Mouse (Mus musculus) thymus, postnatal 14 days (tissue): ENCODE data around the gene Tex33.

Experiments
- DNase-seq: peaks from one replicate; pipeline ENCODE4 v3.0.0; 2021

The Tex33 gene

GRCm38 (mm10) chr15:78395478-78395962 lies at the start of gene Tex33:
Gene Tex33 (minus strand): TSS chr15:78395912.
- DNase-seq, result no peak

- DNase-seq, result no peak
Observed at GRCm38 (mm10) chr15:78443857-78444256, 48.1 kb upstream of the Tex33 start.

- DNase-seq, result no peak
Observed at GRCm38 (mm10) chr15:78442231-78442630, 46.5 kb upstream of the Tex33 start.

GRCm38 (mm10) chr15:78438973-78439372 lies 43.3 kb upstream of the Tex33 start:
- DNase-seq, result no peak

- DNase-seq, result no peak
Observed at GRCm38 (mm10) chr15:78438505-78438904, 42.8 kb upstream of the Tex33 start.

- DNase-seq, result no peak
Observed at GRCm38 (mm10) chr15:78438018-78438394, 42.3 kb upstream of the Tex33 start.

- no peak for DNase-seq
Observed at GRCm38 (mm10) chr15:78437237-78438017, 41.7 kb upstream of the Tex33 start.

GRCm38 (mm10) chr15:78436380-78437192 lies 40.9 kb upstream of the Tex33 start:
- peak; percentile 48 for DNase-seq

- no peak for DNase-seq
Observed at GRCm38 (mm10) chr15:78435681-78436080, 40.0 kb upstream of the Tex33 start.

- DNase-seq, result peak; percentile 68
Observed at GRCm38 (mm10) chr15:78434896-78435520, 39.3 kb upstream of the Tex33 start.

- no peak for DNase-seq
Observed at GRCm38 (mm10) chr15:78431541-78432121, 35.9 kb upstream of the Tex33 start.

GRCm38 (mm10) chr15:78430874-78431273 lies 35.2 kb upstream of the Tex33 start:
- no peak for DNase-seq

GRCm38 (mm10) chr15:78429871-78430622 lies 34.3 kb upstream of the Tex33 start:
- DNase-seq, result no peak

- DNase-seq, result no peak
Observed at GRCm38 (mm10) chr15:78429139-78429459, 33.4 kb upstream of the Tex33 start.

- no peak for DNase-seq
Observed at GRCm38 (mm10) chr15:78428391-78429138, 32.9 kb upstream of the Tex33 start, which contains the start of gene Kctd17. Gene Kctd17 (plus strand): TSS chr15:78428564.

- no peak for DNase-seq
Observed at GRCm38 (mm10) chr15:78425230-78425629, 29.5 kb upstream of the Tex33 start.

GRCm38 (mm10) chr15:78424507-78424906 lies 28.8 kb upstream of the Tex33 start:
- DNase-seq, result no peak

- peak; percentile 92 for DNase-seq
Observed at GRCm38 (mm10) chr15:78422046-78422956, 26.6 kb upstream of the Tex33 start.

- DNase-seq, result no peak
Observed at GRCm38 (mm10) chr15:78420395-78420794, 24.7 kb upstream of the Tex33 start.

GRCm38 (mm10) chr15:78416937-78417336 lies 21.2 kb upstream of the Tex33 start:
- no peak for DNase-seq
